Mouse (Mus musculus): ENCODE measurements around the gene Tdrd9. TPM values are rescaled to one million over a fixed set of nuclear protein-coding genes. Genes with fewer than 3 reads are reported as not detected.

The Tdrd9 gene
- polyA plus RNA-seq, 1 experiment from 2014 or later, result 0.65 TPM

- Histone ChIP-seq H3K27ac (no peak overlapping the region), H3K4me2 (replicated peaks) (no peak overlapping the region), H3K9me3 (no peaks in the 10 kb centered on the region), H3K36me3 (no peaks in the 10 kb centered on the region), H3K4me3 (no peak overlapping the region), H3K4me1 (no peaks in the 10 kb centered on the region), H3K27me3 (replicated peaks) (peaks cover 19% of the 10 kb centered on the region; the same call in 1 of the 2 replicates), H3K9ac (no peak overlapping the region)
- WGBS, result 86% methylated on average over 7 of the region's 7 CpGs
- no peak for ATAC-seq (ENCODE audit: low FRiP score, low read depth)
Measured at GRCm38 (mm10) chr12:112117649-112118048, 146.3 kb downstream of the Tdrd9 start.

Small RNA genes within 50 kb of the gene (microRNA-seq; reads per million reads assigned to microRNA genes)
- gene Mir3073a (not detected), gene Mir3073b (not detected)

Other genes starting within 250 kb of the Tdrd9 start
- 481 and 504 TPM in 2 replicates for gene Klc1, start 212.7 kb upstream of the Tdrd9 start, polyA plus RNA-seq (2016; fragmentation: Nextera tagmentation; extraction: Ambion mirVana)
- gene Xrcc3, start 157.7 kb upstream of the Tdrd9 start, polyA plus RNA-seq (2016; fragmentation: Nextera tagmentation; extraction: Ambion mirVana), result 5.5 and 7.5 TPM in 2 replicates
- 48.8 and 50.9 TPM in 2 replicates for gene Zfyve21, start 157.4 kb upstream of the Tdrd9 start, polyA plus RNA-seq (2016; fragmentation: Nextera tagmentation; extraction: Ambion mirVana)
- 17.7 and 18.3 TPM in 2 replicates for gene Ppp1r13b, start 63.4 kb upstream of the Tdrd9 start, polyA plus RNA-seq (2016; fragmentation: Nextera tagmentation; extraction: Ambion mirVana)
- gene Atp5mpl, start 4.6 kb upstream of the Tdrd9 start, polyA plus RNA-seq (2016; fragmentation: Nextera tagmentation; extraction: Ambion mirVana), result 637 and 665 TPM in 2 replicates
- not detected in 2 replicates for gene Rd3l, start 9.8 kb downstream of the Tdrd9 start, polyA plus RNA-seq (2016; fragmentation: Nextera tagmentation; extraction: Ambion mirVana)
- gene Aspg, start 135.1 kb downstream of the Tdrd9 start, polyA plus RNA-seq (2016; fragmentation: Nextera tagmentation; extraction: Ambion mirVana), result 0.60 and 0.96 TPM in 2 replicates
- 5.2 and 6.0 TPM in 2 replicates for gene Kif26a, start 174.6 kb downstream of the Tdrd9 start, polyA plus RNA-seq (2016; fragmentation: Nextera tagmentation; extraction: Ambion mirVana)